Mouse (Mus musculus): ENCODE measurements at regions not wholly inside any gene's neighbourhood (a gene's known extent, or its start where the extent isn't known, plus 50 kb on each side); places are given as distances from the start of the nearest gene placed in this dataset.

- TF ChIP-seq CTCF (IDR thresholded peaks at IDR 0.05; ENCODE audit: low read depth) (no peak), EP300 (optimal IDR thresholded peaks at IDR 0.05) (no peak)
Observed at GRCm38 (mm10) chr8:113581704-113582103, 53.7 kb upstream of the Mon1b start.

Measured in stomach, postnatal 0 days (tissue).